Mouse (Mus musculus) T-helper 17 cell (primary cell): Measurements from ENCODE around the gene Tmpo.

ENCODE experiments used
- in situ Hi-C, 2 experiments: fragments of 300-600 bp; cut with MboI, MseI; formaldehyde crosslinking; loops; 1 replicate in 1 of 2; 2 replicates in 1 of 2; pipeline ENCODE4 v1.15.1; 2025; ENCODE audit warnings: high pct_unique_total_duplicates in 2 of 2

Tmpo gene

GRCm38 (mm10) chr10:91162511-91163163 lies 18.5 kb downstream of the Tmpo start:
- in situ Hi-C loops: loop anchor here in 1 of 2 experiments (5.0 kb wide), 1 partner anchor 1415 kb away; no protein-coding TSS in a partner anchor

DNA sequence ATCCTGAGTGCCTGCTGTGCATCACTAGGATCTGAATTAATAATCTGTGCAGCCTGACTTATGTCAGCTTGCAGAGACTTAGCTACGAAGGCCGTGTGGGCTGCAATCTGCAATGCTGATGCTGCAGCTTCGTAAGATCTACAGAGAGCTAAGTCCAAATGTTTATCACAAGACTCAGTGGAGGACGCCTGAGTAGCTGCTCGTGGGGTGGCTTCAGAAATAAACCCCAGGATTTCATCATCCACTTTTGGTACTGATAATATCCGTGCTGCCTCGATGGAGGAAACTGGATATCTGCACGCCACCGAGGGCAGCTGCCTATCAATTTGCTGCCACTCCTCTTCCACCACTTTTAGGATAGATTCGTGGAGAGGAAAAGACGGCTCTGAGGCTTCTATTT lies 19.0 kb downstream of the Tmpo start:
- in situ Hi-C loops: loop anchor here in 1 of 2 experiments (5.0 kb wide), 1 partner anchor 1415 kb away; no protein-coding TSS in a partner anchor

GRCm38 (mm10) chr10:91161006-91161405 lies 20.1 kb downstream of the Tmpo start:
- in situ Hi-C loops: loop anchor here in 1 of 2 experiments (5.0 kb wide), 1 partner anchor 1414 kb away; no protein-coding TSS in a partner anchor

DNA sequence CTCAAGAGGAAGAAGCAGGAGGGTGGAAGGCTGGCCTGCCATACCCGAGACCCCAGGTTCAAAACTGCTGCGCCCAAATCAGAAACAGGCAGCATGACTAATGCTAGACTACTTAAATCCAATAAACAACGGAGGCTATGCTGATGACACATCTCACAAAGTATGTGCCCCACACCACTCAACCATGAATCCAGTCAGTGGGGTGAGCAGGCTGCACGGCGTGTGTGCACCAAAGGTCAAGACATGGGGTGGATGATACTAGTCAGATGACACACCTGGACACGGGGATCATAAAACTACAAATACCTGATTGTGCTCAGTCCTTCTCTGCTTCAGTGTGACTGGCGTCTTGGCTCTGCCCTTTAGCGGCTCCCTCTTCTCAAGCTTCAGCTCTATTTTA lies 22.7 kb downstream of the Tmpo start:
- in situ Hi-C loops: no loop called here

DNA sequence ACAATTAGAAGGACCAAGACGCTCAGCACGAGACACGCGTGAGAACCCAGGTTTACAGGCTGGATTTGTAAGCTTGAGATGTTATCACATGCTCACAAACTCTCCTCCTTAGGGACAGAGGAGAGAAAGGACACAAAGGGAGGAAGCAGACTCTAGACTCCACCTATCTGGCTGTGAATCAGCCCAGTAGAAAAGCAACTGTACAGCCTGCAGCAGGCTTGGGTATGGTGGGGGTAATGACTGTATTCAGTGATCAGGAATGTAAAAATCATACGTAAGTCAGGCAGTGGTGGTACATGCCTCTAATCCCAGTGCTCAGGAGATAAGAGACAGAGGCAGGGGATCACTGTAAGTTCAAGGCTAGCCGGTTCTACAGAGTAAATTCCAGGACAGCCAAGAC lies 24.8 kb downstream of the Tmpo start:
- in situ Hi-C loops: no loop called here

- in situ Hi-C loops: loop anchor here in 1 of 2 experiments (5.0 kb wide), 1 partner anchor 37 kb away; no protein-coding TSS in a partner anchor
These were observed 27.1 kb downstream of the Tmpo start for GRCm38 (mm10) chr10:91153894-91154503.

- in situ Hi-C loops: loop anchor here in 1 of 2 experiments (10.0 kb wide), 1 partner anchor 71 kb away; no protein-coding TSS in a partner anchor
These were observed 35.7 kb downstream of the Tmpo start for GRCm38 (mm10) chr10:91145413-91145812.

GRCm38 (mm10) chr10:91143313-91144230 lies 37.5 kb downstream of the Tmpo start:
- in situ Hi-C loops: loop anchor here (5.0 to 10.0 kb wide), 2 partner anchors 66 to 69 kb away; no protein-coding TSS in a partner anchor

- in situ Hi-C loops: loop anchor here (5.0 to 10.0 kb wide), 2 partner anchors 65 to 68 kb away; no protein-coding TSS in a partner anchor
These were observed 38.4 kb downstream of the Tmpo start for GRCm38 (mm10) chr10:91142654-91143191.

GRCm38 (mm10) chr10:91141564-91141963 lies 39.6 kb downstream of the Tmpo start:
- in situ Hi-C loops: loop anchor here (5.0 to 10.0 kb wide), 2 partner anchors 64 to 67 kb away; no protein-coding TSS in a partner anchor

DNA sequence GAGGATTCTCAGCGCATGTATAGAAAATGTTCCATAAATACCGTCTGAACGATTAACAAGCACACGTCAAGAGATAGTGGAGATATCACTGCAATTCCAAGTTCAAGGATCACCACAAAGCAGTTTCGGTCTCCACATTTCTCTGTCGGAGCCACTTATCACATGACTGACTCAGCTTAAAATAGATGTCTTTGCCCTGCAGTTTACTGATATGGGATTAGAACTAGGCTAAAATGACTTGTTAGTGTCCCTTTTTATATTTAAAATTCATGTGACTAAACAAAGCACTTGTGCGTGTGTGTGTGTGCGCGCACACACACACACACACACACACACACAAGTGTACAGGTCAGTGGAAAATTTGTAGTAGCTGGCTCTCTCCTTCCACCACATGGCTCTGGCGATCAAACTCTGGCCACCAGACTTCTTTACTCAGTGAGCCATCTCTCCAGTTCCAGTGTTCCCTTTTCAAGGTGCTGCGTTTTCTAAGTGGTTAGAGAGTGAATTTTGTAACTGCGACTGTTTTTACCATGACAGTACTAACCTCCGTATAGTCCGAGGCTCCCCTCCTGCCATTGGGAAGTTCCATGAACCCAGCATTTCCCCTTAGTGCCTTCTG lies 41.9 kb downstream of the Tmpo start:
- in situ Hi-C loops: no loop called here

DNA sequence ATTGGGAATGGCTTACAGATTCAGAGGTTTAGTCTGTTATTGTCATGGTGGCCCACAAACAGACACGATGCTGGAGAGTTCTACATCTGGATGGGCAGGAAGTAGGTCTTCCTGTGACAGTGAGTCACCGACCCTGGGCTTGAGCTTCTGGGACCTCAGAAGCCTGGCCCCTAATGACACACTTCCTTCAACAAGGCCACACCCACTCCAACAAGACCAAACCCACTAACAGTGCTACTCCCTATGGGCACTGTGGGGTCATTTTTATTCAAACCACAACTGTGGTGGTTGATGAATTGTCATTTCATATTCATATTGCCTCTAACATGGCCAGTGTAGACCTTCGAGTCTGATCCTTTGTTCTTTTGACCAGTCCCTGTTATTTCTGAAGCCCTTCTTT lies 42.8 kb downstream of the Tmpo start:
- in situ Hi-C loops: no loop called here

- in situ Hi-C loops: no loop called here
These were observed 43.7 kb downstream of the Tmpo start for GRCm38 (mm10) chr10:91137400-91137799.

- in situ Hi-C loops: no loop called here
These were observed 45.7 kb downstream of the Tmpo start for GRCm38 (mm10) chr10:91135302-91135972.

- in situ Hi-C loops: no loop called here
These were observed 49.5 kb downstream of the Tmpo start for GRCm38 (mm10) chr10:91131565-91131964.

GRCm38 (mm10) chr10:91130792-91131191 lies 50.3 kb downstream of the Tmpo start:
- in situ Hi-C loops: no loop called here

- in situ Hi-C loops: loop anchor here in 1 of 2 experiments (10.0 kb wide), 1 partner anchor 1444 kb away; the partner anchor contains the start of gene Scyl2
These were observed 52.5 kb downstream of the Tmpo start for GRCm38 (mm10) chr10:91128551-91129160.

DNA sequence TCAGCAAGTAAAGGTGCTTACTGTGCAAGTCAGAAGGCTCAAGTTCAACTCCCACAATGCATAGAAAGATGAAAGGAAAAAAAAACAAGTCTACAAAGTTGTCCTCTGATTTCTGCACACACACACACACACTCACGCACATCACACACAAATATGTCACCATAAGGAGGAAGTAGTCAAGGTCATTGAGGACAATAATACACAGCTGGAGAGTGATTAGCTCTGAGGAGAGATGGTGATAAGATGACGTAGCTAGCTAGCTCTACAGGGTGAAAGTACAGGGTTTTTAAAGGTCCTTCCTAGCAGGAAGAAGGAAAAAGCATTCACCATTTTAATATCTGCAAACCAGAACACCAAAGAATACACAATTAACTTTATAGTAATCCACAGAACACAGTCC lies 53.7 kb downstream of the Tmpo start:
- in situ Hi-C loops: loop anchor here in 1 of 2 experiments (10.0 kb wide), 1 partner anchor 1443 kb away; the partner anchor contains the start of gene Scyl2

GRCm38 (mm10) chr10:91126618-91127355 lies 54.3 kb downstream of the Tmpo start:
- in situ Hi-C loops: loop anchor here in 1 of 2 experiments (10.0 kb wide), 1 partner anchor 1442 kb away; the partner anchor contains the start of gene Scyl2
